Mouse (Mus musculus) heart, adult 18-20 months (tissue): ENCODE results near the gene Arl9. TPM values are rescaled to one million over a fixed set of nuclear protein-coding genes. Genes with fewer than 3 reads are reported as not detected.
"Not testable (repeated sequence)": the region's sequence is repeated elsewhere in the genome, so short reads cannot be mapped to it uniquely, and the experiment has no call there.

Experiments
- DNase-seq, 2 experiments: peaks; one replicate each; pipeline ENCODE4 v3.0.0; 2021 to 2022; ENCODE audit warnings: mixed read lengths in 1 of 2
- total RNA-seq, 2 experiments: library from RNA; stranded (reverse); gene quantifications; 2 replicates each; pipeline ENCODE4 v1.2.3; 2021

Arl9 gene
- total RNA-seq, 2 experiments from 2014 or later, result not detected

- peak; percentile 75 to 80 for DNase-seq
Measured at GRCm38 (mm10) chr5:77015544-77016482, 12.0 kb downstream of the Arl9 start, which contains the start of gene Thegl. Thegl (plus strand) TSS chr5:77016023.

GRCm38 (mm10) chr5:77028034-77028433 is 24.2 kb downstream of the Arl9 start:
- no peak for DNase-seq

- DNase-seq, result peak; percentile 39 to 71
Measured at GRCm38 (mm10) chr5:77029735-77030134, 25.9 kb downstream of the Arl9 start.

- not testable (repeated sequence) for DNase-seq
Measured at GRCm38 (mm10) chr5:77035101-77035500, 31.2 kb downstream of the Arl9 start.

GRCm38 (mm10) chr5:77038451-77038850 is 34.6 kb downstream of the Arl9 start:
- DNase-seq, result no peak

GRCm38 (mm10) chr5:77039391-77039790 is 35.5 kb downstream of the Arl9 start:
- no peak for DNase-seq

GRCm38 (mm10) chr5:77044362-77044761 is 40.5 kb downstream of the Arl9 start:
- DNase-seq, result no peak

GRCm38 (mm10) chr5:77052616-77053015 is 48.8 kb downstream of the Arl9 start:
- no peak for DNase-seq

GRCm38 (mm10) chr5:77056881-77057440 is 53.1 kb downstream of the Arl9 start:
- no peak for DNase-seq

Other genes with a start within 250 kb of the Arl9 start
- 10 to 100 TPM; 16.8 to 16.9 TPM for gene Aasdh, start 98.5 kb upstream of the Arl9 start, total RNA-seq
- gene Paics, start 52.7 kb upstream of the Arl9 start, total RNA-seq, result 100 to 1,000 TPM; 159 TPM
- 10 to 100 TPM; 13.3 to 15.1 TPM for gene Ppat, start 52.5 kb upstream of the Arl9 start, total RNA-seq
- 10 to 100 TPM; 40.4 to 50.6 TPM for gene Srp72, start 29.4 kb upstream of the Arl9 start, total RNA-seq
- not detected for gene Thegl, start 12.0 kb downstream of the Arl9 start, total RNA-seq
- gene Hopx, start 111.1 kb downstream of the Arl9 start, total RNA-seq, result 100 to 1,000 TPM; 417 to 443 TPM
- not detected for gene Spink2, start 207.4 kb downstream of the Arl9 start, total RNA-seq